Mouse (Mus musculus) cerebellum, postnatal 14 days (tissue): ENCODE data around the gene Corin.

Experiments used
- DNase-seq, 2 experiments: peaks; one replicate each; pipeline ENCODE4 v3.0.0; 2021; ENCODE audit warnings: mixed read lengths in 2 of 2

The Corin gene

DNA sequence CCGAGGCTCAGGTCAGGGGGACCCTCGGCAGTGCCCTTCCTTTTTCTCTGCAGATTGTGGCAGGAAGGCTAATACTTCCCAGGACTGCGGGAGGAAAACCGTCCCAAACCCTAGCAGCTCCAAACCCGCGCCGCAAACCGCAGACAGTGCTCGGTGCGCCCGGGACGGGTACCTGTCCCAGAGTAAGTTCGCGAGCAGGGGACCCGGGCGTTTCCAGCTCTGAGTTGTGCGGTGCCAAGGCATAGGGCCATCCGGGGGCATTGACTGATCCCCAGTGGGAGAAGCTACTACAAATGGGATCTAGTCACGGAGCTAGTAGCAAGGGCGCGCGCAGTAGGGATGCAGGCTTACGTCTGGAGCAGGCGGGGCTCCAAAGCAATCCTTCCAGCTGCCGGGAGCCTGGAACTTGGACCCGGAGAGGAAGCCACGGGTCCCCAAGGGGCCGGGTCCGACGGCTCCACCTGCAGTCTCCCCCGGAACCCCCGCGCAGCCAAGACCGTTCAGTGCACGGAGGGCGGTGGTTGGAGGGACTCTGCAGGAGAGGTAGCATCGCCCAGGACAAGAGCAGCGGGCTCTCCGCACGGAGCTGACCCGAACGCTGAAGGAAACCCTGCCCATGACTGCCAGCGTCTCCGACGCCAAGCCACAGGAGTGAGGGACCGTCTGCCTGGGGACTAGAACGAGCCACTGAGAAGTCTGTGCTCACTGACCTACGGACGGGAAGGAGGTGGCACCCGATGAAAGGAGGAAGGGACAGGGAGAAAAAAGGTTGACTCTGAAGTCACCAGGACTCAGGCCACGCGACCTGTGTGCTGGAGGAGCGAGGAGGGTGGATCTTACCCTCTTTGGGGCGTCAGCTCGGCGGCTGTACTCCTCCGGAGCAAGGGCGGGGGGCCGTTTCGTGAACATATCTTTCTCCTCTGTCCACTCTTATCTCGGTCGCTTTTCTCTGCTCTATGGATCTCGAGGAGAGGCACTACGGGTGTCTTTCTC is at the start of gene Corin:
TSS of gene Corin (minus strand) at position 943 of the 993 bp plus-strand sequence.
- peak; percentile 8 to 9 for DNase-seq

DNA sequence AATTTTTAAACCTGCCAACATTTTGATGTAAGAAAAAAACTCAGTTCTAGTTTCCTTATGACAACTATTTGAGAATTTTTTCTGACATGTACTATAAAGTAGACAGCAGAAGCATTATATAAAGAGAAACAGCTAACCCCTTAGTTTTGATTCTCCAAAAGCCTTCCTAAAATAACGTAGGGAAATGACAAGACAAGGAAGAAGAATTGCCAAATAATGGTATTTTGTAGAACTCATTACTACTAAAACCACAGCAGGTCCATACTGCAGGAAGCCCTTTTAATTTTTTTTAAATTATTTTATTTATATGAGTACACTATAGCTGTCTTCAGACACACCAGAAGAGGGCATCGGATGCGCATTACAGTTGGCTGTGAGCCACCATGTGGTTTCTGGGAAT is 46.9 kb upstream of the Corin start:
- DNase-seq, result no peak

- peak in 1 of 2 experiments; percentile 18 for DNase-seq
Observed at GRCm38 (mm10) chr5:72528896-72529295, 24.6 kb upstream of the Corin start.

DNA sequence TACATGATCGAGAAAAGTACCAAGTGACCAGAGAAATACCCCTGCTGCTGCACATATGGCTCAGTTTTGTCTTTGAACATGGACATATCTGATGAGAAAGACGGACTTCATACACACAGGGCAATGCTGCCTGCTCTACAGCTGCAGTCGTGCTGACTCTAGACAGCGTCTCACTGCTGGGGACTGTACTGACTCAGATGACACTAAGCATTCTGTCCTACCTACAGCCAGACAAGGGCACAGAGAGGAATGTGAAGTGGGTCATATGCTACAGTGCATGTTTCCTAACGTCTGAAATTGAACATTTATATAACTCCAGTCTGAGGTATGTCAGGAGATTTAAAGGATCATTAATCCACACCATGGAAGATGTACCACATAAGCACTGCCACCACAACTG is 9.5 kb upstream of the Corin start:
- DNase-seq, result no peak

DNA sequence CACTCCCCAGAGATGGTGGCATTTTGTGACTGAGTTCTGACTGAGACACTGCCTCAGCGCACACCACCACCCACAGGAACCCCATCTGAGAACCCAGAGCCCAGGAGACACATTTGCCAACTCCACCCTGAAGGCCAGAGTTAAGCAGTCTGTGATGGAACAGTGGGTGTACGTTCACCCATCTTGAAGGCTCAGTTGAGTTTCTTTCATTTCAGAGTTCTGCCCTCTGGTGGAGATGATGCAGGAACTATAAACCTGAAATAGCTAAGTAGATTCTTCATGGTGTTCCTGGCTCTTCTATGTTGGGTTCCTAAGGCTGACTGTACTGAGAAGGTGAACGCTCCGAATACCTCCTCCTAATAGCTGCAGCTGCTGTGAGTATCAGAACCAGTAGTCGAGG is 1.5 kb upstream of the Corin start:
- peak; percentile 51 to 58 for DNase-seq

- no peak for DNase-seq
Observed at GRCm38 (mm10) chr5:72502778-72503177, 1.5 kb downstream of the Corin start.

GRCm38 (mm10) chr5:72501763-72502162 is 2.5 kb downstream of the Corin start:
- DNase-seq, result no peak

GRCm38 (mm10) chr5:72498271-72498670 is 6.0 kb downstream of the Corin start:
- no peak for DNase-seq

DNA sequence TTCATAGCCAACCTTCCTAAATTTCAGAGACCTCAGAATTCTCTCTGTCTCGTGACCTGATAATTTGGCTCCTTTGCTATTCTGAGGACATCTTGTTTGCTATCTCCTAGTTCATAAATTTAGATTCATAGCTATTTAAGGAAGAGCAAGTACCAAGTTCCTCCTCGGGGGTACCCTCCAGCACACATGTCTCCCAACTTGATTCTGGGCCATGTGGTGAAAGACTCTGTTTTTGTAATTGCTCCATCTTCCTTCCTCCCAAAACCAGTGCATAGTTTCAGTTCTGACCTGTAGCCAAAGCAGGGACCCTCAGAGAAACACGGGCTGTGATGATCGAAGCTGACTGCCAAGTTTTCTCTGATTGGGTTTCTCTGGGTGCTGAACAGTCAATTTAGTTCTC is 7.5 kb downstream of the Corin start:
- no peak for DNase-seq

- DNase-seq, result no peak
Observed at GRCm38 (mm10) chr5:72493906-72494305, 10.4 kb downstream of the Corin start.

GRCm38 (mm10) chr5:72491232-72491631 is 13.0 kb downstream of the Corin start:
- no peak for DNase-seq

DNA sequence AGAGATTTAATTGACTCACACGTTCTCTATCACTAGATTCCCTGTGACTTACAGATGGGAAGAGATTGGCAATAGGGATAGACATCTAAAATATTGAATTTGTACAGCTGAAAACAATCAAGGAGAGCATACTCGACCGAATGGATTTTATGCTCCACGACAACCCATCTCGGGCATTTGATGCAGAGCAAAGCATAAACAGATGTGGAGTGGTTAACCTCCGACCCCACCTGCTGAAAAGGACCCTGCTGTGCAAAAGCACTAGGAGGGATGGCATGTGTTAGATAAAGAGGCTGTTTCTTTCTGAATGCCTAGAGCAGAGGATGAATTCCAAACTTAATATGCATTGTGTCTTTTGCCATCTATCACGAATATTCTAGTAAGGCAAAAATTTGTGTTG is 23.8 kb downstream of the Corin start:
- DNase-seq, result no peak

DNA sequence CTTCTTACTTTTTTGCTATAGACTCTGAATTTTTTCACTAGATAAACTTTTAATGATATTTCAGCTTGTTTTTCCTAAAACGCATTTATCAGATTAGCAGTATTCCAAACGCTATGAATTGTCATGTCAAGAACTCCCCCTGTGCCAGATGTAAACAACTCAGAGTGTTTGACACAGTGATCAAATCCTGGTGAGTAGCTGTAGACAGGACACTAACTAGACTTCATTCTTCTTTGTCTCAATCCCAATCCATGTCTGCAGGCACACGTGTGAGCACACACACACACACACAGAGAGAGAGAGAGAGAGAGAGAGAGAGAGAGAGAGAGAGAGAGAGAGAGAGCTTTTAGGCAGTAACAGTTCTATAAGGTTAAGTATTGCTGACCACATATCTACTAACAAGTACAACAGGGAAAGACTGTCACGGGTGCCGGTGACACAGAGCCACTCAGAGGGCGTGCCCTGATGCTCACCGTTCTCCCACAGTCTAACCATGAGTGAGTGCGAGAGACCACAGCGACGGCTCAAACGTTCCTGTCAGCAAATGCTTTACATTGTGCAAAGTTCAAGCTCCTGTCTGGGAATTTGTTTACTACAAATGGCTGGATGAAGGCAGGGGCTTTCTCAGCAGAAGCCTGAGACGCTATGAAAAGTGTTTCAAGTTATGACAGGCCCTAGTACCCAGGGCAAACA is 31.8 kb downstream of the Corin start:
- DNase-seq, result no peak

- no peak for DNase-seq
Observed at GRCm38 (mm10) chr5:72471746-72472145, 32.5 kb downstream of the Corin start.

- no peak for DNase-seq
Observed at GRCm38 (mm10) chr5:72464932-72465331, 39.3 kb downstream of the Corin start.

DNA sequence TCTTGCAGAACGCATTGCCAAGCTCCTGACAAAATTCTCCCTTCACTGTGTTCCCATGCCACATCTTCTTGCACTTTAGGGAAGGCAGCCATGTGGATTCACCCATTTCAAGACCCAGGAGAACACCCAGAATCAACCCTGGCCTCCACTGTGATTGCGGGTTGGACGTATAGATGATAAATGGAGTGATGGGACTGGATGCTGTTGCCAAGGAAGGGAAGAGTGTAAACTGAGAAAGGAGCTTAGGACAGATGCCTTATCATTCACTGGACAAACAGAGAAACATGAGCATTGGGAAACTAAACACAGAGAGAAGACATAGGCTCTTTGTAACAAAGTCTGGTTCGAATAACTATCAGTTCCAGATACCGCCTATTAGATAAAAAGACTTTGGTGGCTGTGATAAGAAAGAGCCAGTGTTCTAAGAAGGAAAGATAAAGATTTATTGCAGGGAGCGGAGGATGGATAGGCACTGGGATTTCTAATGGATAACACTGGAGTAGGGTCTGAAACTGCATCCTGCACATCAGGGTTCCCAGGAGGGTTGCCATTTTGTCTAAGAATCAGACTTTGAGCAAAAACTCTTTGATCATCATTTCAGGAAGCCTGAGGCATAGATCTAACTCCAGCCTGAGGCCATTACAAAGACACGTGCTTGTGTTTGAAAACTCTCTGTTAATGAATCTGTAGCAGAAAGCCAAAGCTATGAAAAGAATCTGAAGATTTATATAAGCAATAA is 44.7 kb downstream of the Corin start:
- DNase-seq, result no peak

DNA sequence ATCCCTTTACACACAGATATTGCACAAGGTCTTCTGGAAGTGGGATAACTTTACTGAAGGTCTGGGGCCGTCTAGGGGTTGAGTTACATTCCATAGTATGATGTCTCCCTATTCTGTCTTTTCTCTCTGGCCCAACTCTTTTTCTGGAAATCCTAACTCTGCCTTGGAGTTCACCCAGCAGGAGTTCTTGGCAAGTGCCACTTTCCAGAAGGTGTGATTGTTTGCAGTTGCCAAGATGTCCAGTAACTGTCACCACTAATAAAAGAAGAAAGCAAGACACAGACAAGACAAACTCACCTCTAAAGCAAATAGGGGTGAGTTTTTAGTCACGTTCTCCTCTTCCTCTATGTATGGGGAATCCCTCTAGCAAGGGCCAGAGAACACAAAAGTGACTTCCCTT is 50.6 kb downstream of the Corin start:
- DNase-seq, result peak; percentile 68 to 78

DNA sequence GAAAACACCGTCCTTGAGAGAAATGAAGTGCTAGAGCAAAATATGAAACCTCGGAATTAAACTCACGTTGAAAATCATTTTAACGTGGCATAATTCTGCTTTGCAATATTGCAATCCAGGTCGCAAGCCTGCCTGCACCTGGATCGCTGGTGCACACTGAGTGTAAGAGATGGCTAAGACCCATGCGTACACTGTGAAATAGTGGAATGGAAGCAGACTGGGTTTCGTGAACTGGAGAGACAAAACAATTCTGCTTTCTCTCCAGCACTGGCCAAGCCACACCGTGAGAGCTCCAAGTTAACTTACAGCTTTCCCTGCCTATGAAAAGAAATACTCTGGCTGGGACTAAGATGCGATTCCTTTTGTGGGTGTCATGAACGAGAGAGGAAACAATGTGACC is 51.1 kb downstream of the Corin start:
- peak; percentile 3 to 13 for DNase-seq

GRCm38 (mm10) chr5:72452750-72453149 is 51.5 kb downstream of the Corin start:
- peak; percentile 29 to 55 for DNase-seq

- no peak for DNase-seq
Observed at GRCm38 (mm10) chr5:72448846-72449245, 55.4 kb downstream of the Corin start.

DNA sequence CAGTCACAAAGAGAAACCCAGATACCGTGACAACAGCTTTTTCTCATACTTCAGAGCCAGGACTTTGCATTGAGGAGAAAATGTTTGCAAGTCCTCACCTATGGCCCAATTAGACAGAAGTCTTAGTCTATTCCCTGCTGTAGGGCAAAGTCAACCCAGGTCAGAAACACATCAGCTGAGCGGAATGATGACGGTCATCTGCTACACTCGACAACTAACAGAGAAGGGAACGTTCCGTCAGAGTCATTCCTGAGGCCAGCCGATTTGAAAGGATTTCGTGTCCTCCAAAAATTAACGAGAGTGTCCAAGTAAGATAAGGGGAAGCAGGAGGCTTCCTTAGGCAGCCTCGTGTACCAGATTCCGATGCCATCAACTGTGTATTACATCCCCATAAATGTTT is 58.2 kb downstream of the Corin start:
- no peak for DNase-seq

- DNase-seq, result peak in 1 of 2 experiments; percentile 7
Observed at GRCm38 (mm10) chr5:72443946-72444345, 60.3 kb downstream of the Corin start.

- no peak for DNase-seq
Observed at GRCm38 (mm10) chr5:72443007-72443406, 61.3 kb downstream of the Corin start.
